Mouse (Mus musculus) fibroblast of lung, adult 2 months (primary cell): ENCODE data around the gene Glrx3.
A peak's percentile ranks its signal among the peaks of the same experiment; 100 is the strongest.

Source experiments
- DNase-seq: peaks from one replicate; pipeline ENCODE4 v3.0.0-alpha.2; 2011; ENCODE audit warnings: low read depth

Gene Glrx3

GRCm38 (mm10) chr7:137472149-137472548 is 34.7 kb downstream of the Glrx3 start:
- no peak for DNase-seq

- peak; percentile 57 for DNase-seq
These were observed 40.7 kb downstream of the Glrx3 start for GRCm38 (mm10) chr7:137477950-137478620.

- DNase-seq = no peak
These were observed 41.2 kb downstream of the Glrx3 start for GRCm38 (mm10) chr7:137478621-137478982.

GRCm38 (mm10) chr7:137480839-137481238 is 43.4 kb downstream of the Glrx3 start:
- no peak for DNase-seq

GRCm38 (mm10) chr7:137483987-137484386 is 46.6 kb downstream of the Glrx3 start:
- no peak for DNase-seq

- no peak for DNase-seq
These were observed 51.0 kb downstream of the Glrx3 start for GRCm38 (mm10) chr7:137488391-137488790.

- no peak for DNase-seq
These were observed 53.3 kb downstream of the Glrx3 start for GRCm38 (mm10) chr7:137490711-137491110.

GRCm38 (mm10) chr7:137492307-137492973 is 55.0 kb downstream of the Glrx3 start:
- DNase-seq = no peak

- DNase-seq = no peak
These were observed 61.3 kb downstream of the Glrx3 start for GRCm38 (mm10) chr7:137498736-137499135.

GRCm38 (mm10) chr7:137517588-137517987 is 80.2 kb downstream of the Glrx3 start:
- no peak for DNase-seq

- DNase-seq = peak; percentile 36
These were observed 80.7 kb downstream of the Glrx3 start for GRCm38 (mm10) chr7:137518028-137518576.
